Mouse (Mus musculus) C2C12 (cell line): Measurements from ENCODE around the gene Ints2.

Source experiments
- CTCF ChIP-seq: IDR thresholded peaks from one replicate; pipeline ENCODE4 v1.5.1; 2011; ENCODE audit not compliant: control insufficient read depth, insufficient read depth, insufficient read length
- MAX ChIP-seq: IDR thresholded peaks from one replicate; pipeline ENCODE4 v1.6.1; 2011; ENCODE audit warnings: mild to moderate bottlenecking, control low read depth
- USF1 ChIP-seq: IDR thresholded peaks from one replicate; pipeline ENCODE4 v1.6.1; 2011; ENCODE audit warnings: low read depth, mild to moderate bottlenecking, control low read depth, moderate library complexity

GRCm38 (mm10) chr11:86225761-86226160 is 31.6 kb downstream of the Ints2 start:
- TF ChIP-seq CTCF (no peak), USF1 (no peak), MAX (no peak)
